Mouse (Mus musculus) heart, postnatal 0 days (tissue): Measurements from ENCODE around the gene Fasn. TPM values are rescaled to one million over a fixed set of nuclear protein-coding genes. Genes with fewer than 3 reads are reported as not detected.

Experiments
- ATAC-seq: fragments of 200-750 bp; cut with Nextera tagmentation; 2 replicates; pipeline ENCODE4 v1.8.0; 2017; ENCODE audit warnings: low read depth, moderate number of reproducible peaks, moderate library complexity; ENCODE audit not compliant: insufficient read depth
- DNase-seq: peaks from one replicate; pipeline ENCODE4 v3.0.0-alpha.2; 2016; ENCODE audit warnings: low spot score
- H3K27ac ChIP-seq: fragments of 300-500 bp; sonication (generic); 2 replicates; pipeline ENCODE4 v1.5.1; 2014; ENCODE audit warnings: low read depth, mild to moderate bottlenecking
- H3K27me3 ChIP-seq: fragments of 300-500 bp; sonication (generic); 2 replicates; pipeline ENCODE4 v1.6.1; 2014; ENCODE audit warnings: low read length, mixed read lengths; ENCODE audit not compliant: control insufficient read depth, insufficient read depth
- H3K36me3 ChIP-seq: fragments of 300-500 bp; sonication (generic); replicated peaks from 2 replicates; pipeline ENCODE4 v1.6.1; 2014; ENCODE audit warnings: low read length, mixed read lengths; ENCODE audit not compliant: control insufficient read depth, insufficient read depth
- H3K4me1 ChIP-seq: fragments of 300-500 bp; sonication (generic); 2 replicates; pipeline ENCODE4 v1.6.1; 2014; ENCODE audit warnings: antibody characterized with exemption; ENCODE audit not compliant: control insufficient read depth, insufficient read depth
- H3K4me2 ChIP-seq: fragments of 300-500 bp; sonication (generic); 2 replicates; pipeline ENCODE4 v1.6.1; 2014; ENCODE audit warnings: low read depth, mild to moderate bottlenecking, low read length, moderate library complexity
- H3K4me3 ChIP-seq: fragments of 300-500 bp; sonication (generic); 2 replicates; pipeline ENCODE4 v1.5.1; 2014; ENCODE audit warnings: low read depth, low read length
- H3K9ac ChIP-seq: fragments of 300-500 bp; sonication (generic); replicated peaks from 2 replicates; pipeline ENCODE4 v1.6.1; 2014; ENCODE audit warnings: low read depth, low read length, mixed read lengths
- H3K9me3 ChIP-seq: fragments of 300-500 bp; sonication (generic); replicated peaks from 2 replicates; pipeline ENCODE4 v1.6.1; 2016; ENCODE audit warnings: low read length; ENCODE audit not compliant: control insufficient read depth
- CTCF ChIP-seq: IDR thresholded peaks from 2 replicates; pipeline ENCODE4 v1.5.1; 2016; ENCODE audit warnings: antibody characterized with exemption, control low read depth, low read depth
- EP300 ChIP-seq: IDR thresholded peaks from 2 replicates; pipeline ENCODE4 v1.6.1; 2016; ENCODE audit warnings: antibody characterized with exemption, low read depth
- WGBS: fragments of 180-500 bp; shearing (Covaris S2); extraction: QIAGEN DNeasy Blood & Tissue Kit; methylation state at CpG from one replicate; pipeline ENCODE4 v1.1.7; 2014; 5-methylcytosine and 5-hydroxymethylcytosine counted together
- polyA plus RNA-seq: library from polyadenylated mRNA; unstranded; fragments of >200 nt; fragmentation: Nextera tagmentation; extraction: Ambion mirVana; gene quantifications from 2 replicates; pipeline ENCODE4 v1.2.1, GENCODE M21; 2015
- total RNA-seq: library from RNA; depleted of rRNA; stranded (reverse); fragments of >200 nt; gene quantifications from 2 replicates; pipeline ENCODE4 v1.2.3, GENCODE M21; 2014; ENCODE audit warnings: low replicate concordance; rRNA removed

Gene Fasn
- total and polyA plus RNA-seq, 2 experiments from 2014 or later = 14.1 to 90.4 TPM

DNA sequence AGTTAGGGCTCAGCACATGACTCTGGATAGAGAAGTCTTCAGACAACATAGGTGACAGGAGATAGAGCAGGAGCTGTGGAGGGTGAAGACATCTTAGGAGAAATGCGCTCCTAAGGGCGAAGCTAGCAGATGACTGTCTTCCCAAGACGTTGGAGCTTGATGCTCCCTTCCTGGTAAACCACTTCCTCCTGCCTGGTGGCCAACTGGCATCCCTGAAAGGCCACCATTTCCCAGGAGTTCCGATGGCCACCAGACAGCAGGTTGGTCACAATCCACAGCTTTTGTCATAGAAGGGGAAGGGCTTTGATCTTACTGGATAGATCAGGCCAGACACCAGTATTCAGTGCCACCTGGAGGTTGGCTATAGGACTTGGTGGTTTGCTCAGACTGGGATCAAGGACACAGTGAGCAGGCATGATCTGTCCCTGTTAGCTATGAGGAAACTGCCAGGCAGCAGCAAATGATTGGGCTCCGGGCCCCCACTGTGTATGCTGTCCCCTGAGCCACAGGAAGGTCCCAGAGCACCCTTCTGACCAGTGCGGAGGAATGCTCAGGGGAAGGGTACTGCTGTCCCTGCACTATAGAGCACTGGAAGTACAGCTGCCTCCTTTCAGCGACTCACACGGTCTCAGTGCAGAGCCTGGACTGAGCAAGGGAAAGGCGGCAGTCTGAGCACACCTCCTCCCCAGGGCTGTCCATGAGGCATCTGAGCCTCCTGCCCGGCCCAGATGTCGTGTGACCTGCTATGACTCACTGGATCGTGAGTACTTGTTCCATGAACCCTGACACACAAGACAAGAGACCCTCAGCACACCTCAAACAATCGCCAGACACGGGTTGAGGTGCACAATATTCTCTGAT, 62.3 kb downstream of the Fasn start:
- peaks cover 6% of the 10 kb centered on the region for H3K4me1 ChIP-seq
- H3K27ac ChIP-seq = no peak overlapping the region
- TF ChIP-seq CTCF = no peak
- no peak for TF ChIP-seq EP300
- 0 out of 2 replicates have a peak, but pooled peaks have one; percentile 34 for ATAC-seq
- H3K9ac ChIP-seq = no peak overlapping the region
- peaks cover 4% of the 10 kb centered on the region; the same call in 1 of the 2 replicates for H3K27me3 ChIP-seq
- peak; percentile 24 for DNase-seq
- H3K9me3 ChIP-seq = peaks cover 13% of the 10 kb centered on the region; the same call in 1 of the 2 replicates
- H3K36me3 ChIP-seq = no peaks in the 10 kb centered on the region
- no peak overlapping the region for H3K4me3 ChIP-seq
- peak overlapping the region; percentile 21; the same call in 1 of the 2 replicates for H3K4me2 ChIP-seq
- 51% methylated on average over 14 of the region's 14 CpGs for WGBS

DNA sequence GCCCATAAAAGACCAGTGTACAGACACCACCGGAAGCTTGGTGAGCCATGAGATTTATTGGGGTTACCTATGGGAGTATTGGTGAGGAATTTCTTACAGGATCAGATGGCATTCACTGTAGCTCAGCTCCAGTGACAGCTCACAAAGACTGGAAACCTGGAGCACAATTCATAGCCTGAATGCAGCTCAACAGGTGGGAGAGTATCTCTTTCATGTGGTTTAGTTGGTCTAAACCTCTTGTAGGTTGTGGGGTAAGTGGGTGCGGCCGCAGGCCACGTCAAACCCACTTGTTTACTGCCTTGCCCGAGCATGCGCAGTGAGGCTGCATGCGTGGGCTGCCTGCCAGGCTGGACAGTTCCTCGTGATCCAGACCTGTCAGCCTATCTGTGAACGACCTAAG, 64.1 kb downstream of the Fasn start:
- Histone ChIP-seq H3K27ac (no peak overlapping the region), H3K9me3 (peaks cover 13% of the 10 kb centered on the region; the same call in 1 of the 2 replicates), H3K4me2 (no peak overlapping the region), H3K9ac (no peak overlapping the region), H3K27me3 (peaks cover 4% of the 10 kb centered on the region; the same call in 1 of the 2 replicates), H3K4me1 (peaks cover 6% of the 10 kb centered on the region), H3K36me3 (no peaks in the 10 kb centered on the region), H3K4me3 (no peak overlapping the region)
- DNase-seq (no peak), ATAC-seq (peak; percentile 25; the same call in 1 of the 2 replicates)
- 58% methylated on average over 9 of the region's 9 CpGs for WGBS
- TF ChIP-seq CTCF (no peak), EP300 (no peak)

Other genes starting within 250 kb of the Fasn start
- gene Arhgdia, start 242.9 kb downstream of the Fasn start, total RNA-seq = 204 and 231 TPM in 2 replicates
- 239 and 245 TPM in 2 replicates for gene Arhgdia, start 242.9 kb downstream of the Fasn start, polyA plus RNA-seq
- 104 and 132 TPM in 2 replicates for gene Alyref, start 226.2 kb downstream of the Fasn start, total RNA-seq
- gene Alyref, start 226.2 kb downstream of the Fasn start, polyA plus RNA-seq = 147 and 155 TPM in 2 replicates
- 41.1 and 43.4 TPM in 2 replicates for gene Anapc11, start 226.1 kb downstream of the Fasn start, total RNA-seq
- gene Anapc11, start 226.1 kb downstream of the Fasn start, polyA plus RNA-seq = 163 and 185 TPM in 2 replicates
- gene Npb, start 216.1 kb downstream of the Fasn start, total RNA-seq = 25.1 TPM in 1 of 2 replicates, not detected in the other
- 9.9 and 11.8 TPM in 2 replicates for gene Npb, start 216.1 kb downstream of the Fasn start, polyA plus RNA-seq
- 57.5 and 76.7 TPM in 2 replicates for gene Pcyt2, start 206.6 kb downstream of the Fasn start, total RNA-seq
- gene Pcyt2, start 206.6 kb downstream of the Fasn start, polyA plus RNA-seq = 67.5 and 69.6 TPM in 2 replicates
- 12.4 and 63.2 TPM in 2 replicates for gene Sirt7, start 199.3 kb downstream of the Fasn start, total RNA-seq
- gene Sirt7, start 199.3 kb downstream of the Fasn start, polyA plus RNA-seq = 14.1 and 15.2 TPM in 2 replicates
- gene Mafg, start 190.9 kb downstream of the Fasn start, total RNA-seq = 34.1 and 37.7 TPM in 2 replicates
- gene Mafg, start 190.9 kb downstream of the Fasn start, polyA plus RNA-seq = 13.6 and 14.1 TPM in 2 replicates
- 2.1 and 5.8 TPM in 2 replicates for gene Pycr1, start 180.8 kb downstream of the Fasn start, total RNA-seq
- 6.3 and 6.5 TPM in 2 replicates for gene Pycr1, start 180.8 kb downstream of the Fasn start, polyA plus RNA-seq
- gene Myadml2, start 176.4 kb downstream of the Fasn start, total RNA-seq = 27.8 and 29.3 TPM in 2 replicates
- 32.7 and 33.5 TPM in 2 replicates for gene Myadml2, start 176.4 kb downstream of the Fasn start, polyA plus RNA-seq
- gene Notum, start 163.4 kb downstream of the Fasn start, total RNA-seq = 0.27 TPM in 1 of 2 replicates, not detected in the other
- gene Notum, start 163.4 kb downstream of the Fasn start, polyA plus RNA-seq = 0.08 and 0.16 TPM in 2 replicates
- 88.8 and 146 TPM in 2 replicates for gene Aspscr1, start 151.6 kb downstream of the Fasn start, total RNA-seq
- gene Aspscr1, start 151.6 kb downstream of the Fasn start, polyA plus RNA-seq = 86.3 and 87.9 TPM in 2 replicates
- 68.7 and 115 TPM in 2 replicates for gene Cenpx, start 110.8 kb downstream of the Fasn start, total RNA-seq
- gene Cenpx, start 110.8 kb downstream of the Fasn start, polyA plus RNA-seq = 102 and 114 TPM in 2 replicates
- gene Lrrc45, start 110.6 kb downstream of the Fasn start, total RNA-seq = 11.9 and 28.3 TPM in 2 replicates
- gene Lrrc45, start 110.6 kb downstream of the Fasn start, polyA plus RNA-seq = 12.4 and 14.2 TPM in 2 replicates
- gene Rac3, start 103.1 kb downstream of the Fasn start, total RNA-seq = 9.2 and 12.6 TPM in 2 replicates
- 1.4 and 1.8 TPM in 2 replicates for gene Rac3, start 103.1 kb downstream of the Fasn start, polyA plus RNA-seq
- 5.0 and 10.5 TPM in 2 replicates for gene Dcxr, start 97.3 kb downstream of the Fasn start, total RNA-seq
- 8.6 and 8.7 TPM in 2 replicates for gene Dcxr, start 97.3 kb downstream of the Fasn start, polyA plus RNA-seq
- gene Cbr2, start 92.4 kb downstream of the Fasn start, total RNA-seq = 12.2 and 19.1 TPM in 2 replicates
- 2.4 and 43.5 TPM in 2 replicates for gene Cbr2, start 92.4 kb downstream of the Fasn start, polyA plus RNA-seq
- gene Hmga1b, start 61.8 kb downstream of the Fasn start, total RNA-seq = 0.23 and 0.76 TPM in 2 replicates
- 1.2 and 1.3 TPM in 2 replicates for gene Hmga1b, start 61.8 kb downstream of the Fasn start, polyA plus RNA-seq
- gene Rfng, start 40.3 kb downstream of the Fasn start, total RNA-seq = 14.5 and 26.4 TPM in 2 replicates
- gene Rfng, start 40.3 kb downstream of the Fasn start, polyA plus RNA-seq = 15.3 and 17.0 TPM in 2 replicates
- gene Gps1, start 40.3 kb downstream of the Fasn start, total RNA-seq = 120 and 125 TPM in 2 replicates
- 94.2 and 94.4 TPM in 2 replicates for gene Gps1, start 40.3 kb downstream of the Fasn start, polyA plus RNA-seq
- 42.2 and 47.1 TPM in 2 replicates for gene Dus1l, start 28.1 kb downstream of the Fasn start, total RNA-seq
- gene Dus1l, start 28.1 kb downstream of the Fasn start, polyA plus RNA-seq = 35.6 and 40.2 TPM in 2 replicates
- gene Ccdc57, start 108.3 kb upstream of the Fasn start, total RNA-seq = 0.43 and 1.5 TPM in 2 replicates
- gene Ccdc57, start 108.3 kb upstream of the Fasn start, polyA plus RNA-seq = 1.3 and 1.6 TPM in 2 replicates
- 153 and 260 TPM in 2 replicates for gene Slc16a3, start 123.9 kb upstream of the Fasn start, total RNA-seq
- gene Slc16a3, start 123.9 kb upstream of the Fasn start, polyA plus RNA-seq = 15.6 and 17.0 TPM in 2 replicates
- 51.9 and 52.8 TPM in 2 replicates for gene Csnk1d, start 166.8 kb upstream of the Fasn start, total RNA-seq
- gene Csnk1d, start 166.8 kb upstream of the Fasn start, polyA plus RNA-seq = 42.0 and 46.7 TPM in 2 replicates
- gene Cd7, start 214.9 kb upstream of the Fasn start, total RNA-seq = not detected in 2 replicates
- 0.16 TPM in 1 of 2 replicates, not detected in the other for gene Cd7, start 214.9 kb upstream of the Fasn start, polyA plus RNA-seq
- gene Sectm1b, start 239.0 kb upstream of the Fasn start, total RNA-seq = not detected in 2 replicates
- gene Sectm1b, start 239.0 kb upstream of the Fasn start, polyA plus RNA-seq = 0.10 TPM in 1 of 2 replicates, not detected in the other